Mouse (Mus musculus) frontal cortex, postnatal 10 days (tissue): ENCODE data around the gene Mfsd4b2.
"Not testable (repeated sequence)": the region's sequence is repeated elsewhere in the genome, so short reads cannot be mapped to it uniquely, and the experiment has no call there.

Source experiments
- DNase-seq, 2 experiments: peaks; one replicate each; pipeline ENCODE4 v3.0.0; 2022; ENCODE audit warnings: low spot score in 2 of 2, mixed read lengths in 1 of 2

Mfsd4b2 gene

DNA sequence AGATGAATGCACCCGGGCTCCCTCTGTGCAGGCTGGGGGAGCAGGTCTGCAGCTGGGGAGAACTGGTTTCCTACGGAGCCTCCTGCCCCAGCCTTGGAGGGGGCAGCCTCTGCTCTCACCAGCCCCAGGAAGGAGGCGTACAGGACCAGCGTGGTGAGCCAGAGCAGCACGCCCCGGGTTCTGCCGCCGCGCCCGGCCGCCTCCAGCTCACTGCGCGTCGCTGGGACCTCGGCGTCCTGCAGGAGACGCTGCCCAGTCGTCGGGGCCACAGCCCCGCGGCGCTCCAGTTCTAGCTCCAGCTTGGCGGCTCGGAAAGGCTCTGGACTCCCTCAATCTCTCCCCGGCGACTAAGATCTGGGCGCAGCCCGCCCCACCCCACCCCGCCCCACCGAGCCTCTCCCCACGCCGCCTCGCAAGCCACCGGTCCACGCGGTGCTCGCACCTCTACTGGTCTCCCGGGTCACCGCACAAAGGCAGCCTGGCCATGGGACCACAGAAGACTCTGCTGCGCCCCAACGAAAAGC is at the start of gene Mfsd4b2:
Gene Mfsd4b2, minus strand, starts transcription at position 308 of the 524 bp plus-strand sequence.
- DNase-seq, result no peak

DNA sequence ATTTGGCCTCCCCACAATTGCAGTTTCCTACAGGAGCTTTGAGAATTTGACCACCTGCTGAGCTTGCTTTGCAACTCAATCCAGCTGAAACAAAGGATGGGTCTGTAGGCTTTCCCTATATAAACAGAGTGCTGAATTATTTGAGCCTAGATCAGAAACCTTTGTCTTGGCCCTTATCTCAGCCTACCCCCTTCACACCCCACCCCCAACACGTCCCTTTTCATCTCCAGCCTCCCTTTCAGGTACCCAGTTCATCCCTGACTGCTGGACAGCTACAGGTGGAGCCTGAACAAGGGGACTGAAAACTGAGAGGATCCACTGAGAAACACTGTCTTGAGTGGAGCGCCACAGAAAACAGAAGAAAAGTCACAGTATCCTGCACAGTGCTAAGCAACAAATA is 49.0 kb upstream of the Mfsd4b2 start:
- no peak for DNase-seq

DNA sequence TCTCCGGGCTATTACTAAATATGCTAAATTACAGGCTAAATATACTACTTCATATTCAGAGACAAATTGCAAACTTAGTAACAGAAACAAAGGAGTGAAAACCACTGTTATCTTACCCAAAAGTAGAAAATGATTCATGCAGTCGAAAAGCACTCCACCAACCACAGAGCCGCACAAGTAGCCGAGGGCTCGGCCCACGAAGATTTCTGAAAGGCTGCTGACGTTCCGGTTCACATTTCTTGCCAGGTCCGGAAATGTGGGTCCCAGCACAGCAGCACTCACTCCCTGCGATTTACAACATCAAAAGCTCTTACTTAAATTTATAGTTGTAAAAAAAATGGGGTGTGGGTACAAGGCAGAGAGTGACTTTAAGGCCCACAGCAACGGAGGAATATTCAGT is 48.3 kb upstream of the Mfsd4b2 start:
- DNase-seq, result no peak

DNA sequence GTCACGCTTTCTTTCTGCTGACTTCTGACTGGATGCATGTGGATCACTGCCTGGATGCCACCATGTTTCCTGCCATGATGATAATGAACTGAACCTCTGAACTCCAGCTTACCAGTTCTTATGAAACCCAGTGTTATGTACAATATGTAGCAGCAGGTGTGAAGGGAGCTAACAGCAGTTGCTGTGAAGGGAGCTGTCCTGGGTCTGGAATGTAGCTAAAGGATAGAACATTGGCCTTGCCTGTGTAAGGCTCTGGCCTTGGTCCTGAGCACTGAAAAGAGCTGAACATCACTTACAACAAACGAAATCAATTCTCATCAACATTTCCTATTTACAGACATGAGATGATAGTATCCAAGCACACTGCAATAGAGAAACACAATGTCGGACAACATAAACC is 40.8 kb upstream of the Mfsd4b2 start:
- DNase-seq, result no peak

DNA sequence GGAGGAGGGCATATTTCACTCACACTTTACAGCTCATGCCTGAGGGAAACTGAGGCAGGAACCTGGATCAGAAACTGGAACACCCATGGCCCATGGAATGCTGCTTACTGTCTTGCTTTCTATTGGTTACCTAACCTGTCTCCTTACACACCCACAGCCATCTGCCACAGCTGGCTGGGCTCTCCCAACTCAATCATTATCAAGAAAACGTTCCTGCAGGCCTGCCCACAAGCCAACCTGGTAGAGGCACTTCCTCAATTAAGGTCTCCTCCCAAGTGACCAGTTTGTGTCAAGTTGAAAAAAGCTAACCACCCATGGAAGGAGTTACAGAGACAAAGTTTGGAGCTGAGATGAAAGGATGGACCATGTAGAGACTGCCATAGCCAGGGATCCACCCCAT is 35.2 kb upstream of the Mfsd4b2 start:
- no peak for DNase-seq

DNA sequence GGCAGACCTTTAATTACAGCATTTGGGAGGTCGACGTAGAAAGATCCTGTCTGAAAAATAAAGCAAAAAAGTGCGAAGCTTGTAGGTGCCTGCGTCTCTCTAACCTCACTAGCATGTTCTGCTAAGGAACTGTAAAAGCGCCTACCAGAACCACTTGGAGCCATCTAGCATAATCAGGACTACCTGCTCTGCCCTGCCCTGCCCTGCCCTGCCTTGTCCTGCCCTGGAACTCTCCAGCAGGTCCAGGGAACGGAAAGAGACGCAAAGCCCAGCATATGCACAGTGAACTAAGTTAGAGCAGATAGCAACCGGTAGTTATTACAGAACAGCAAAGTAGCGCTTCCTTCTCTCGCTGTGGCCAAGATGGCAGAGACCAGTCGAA is 33.7 kb upstream of the Mfsd4b2 start:
- no peak for DNase-seq

DNA sequence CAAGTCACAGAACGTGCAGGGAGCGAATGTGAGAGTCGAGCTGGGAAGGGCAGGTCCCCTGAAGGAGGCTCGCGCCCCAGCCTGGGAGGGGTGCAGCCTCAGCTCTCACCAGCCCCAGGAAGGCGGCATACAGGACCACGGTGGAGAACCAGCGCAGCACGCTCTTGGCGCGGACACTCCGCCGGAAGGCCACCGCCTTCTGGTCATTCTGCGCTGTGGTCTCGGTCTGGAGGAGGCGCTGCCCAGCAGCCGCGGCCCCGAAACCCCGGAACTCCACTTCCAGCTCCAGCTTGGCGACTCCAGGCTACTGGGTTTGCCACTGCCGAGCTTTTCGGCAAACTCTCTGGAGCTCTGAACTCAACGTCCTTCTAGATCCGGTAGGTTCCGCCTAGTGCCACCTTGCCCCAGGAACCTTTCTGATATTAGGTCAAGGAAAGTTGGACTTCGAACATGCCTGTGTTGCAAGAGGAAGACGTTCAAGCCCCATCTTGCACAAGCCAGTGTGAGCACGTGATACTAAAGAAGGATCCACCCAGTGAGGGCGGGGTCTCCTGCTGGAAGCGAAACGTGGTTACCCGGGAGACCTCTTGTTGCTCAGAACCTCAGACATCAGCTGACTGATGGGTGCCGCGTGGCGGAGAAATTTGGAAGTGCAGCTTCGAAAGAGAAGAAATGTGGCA is 33.2 kb upstream of the Mfsd4b2 start, which contains the start of gene Mfsd4b3:
Gene Mfsd4b3, minus strand, starts transcription at position 393 of the 680 bp plus-strand sequence.
- DNase-seq, result peak; percentile 90 to 93

DNA sequence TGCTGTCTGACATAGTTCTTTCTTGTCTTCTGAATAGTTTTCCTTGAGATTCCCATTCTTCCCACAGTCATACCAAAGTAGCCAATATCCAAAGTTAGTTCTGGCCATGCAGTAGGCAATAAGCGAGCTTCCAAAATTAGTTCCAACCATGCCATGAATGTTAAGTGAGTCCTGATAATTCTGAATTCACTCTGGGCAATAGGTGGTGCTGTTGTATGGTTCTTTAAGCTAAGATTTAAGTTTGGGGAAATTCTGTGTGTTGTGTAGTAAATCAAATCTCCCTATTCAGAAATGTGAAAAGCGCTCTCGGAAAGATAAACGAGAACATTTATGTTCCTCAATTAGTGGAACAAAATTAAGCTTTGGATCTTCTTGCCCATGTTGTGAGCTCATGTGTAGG is 31.5 kb upstream of the Mfsd4b2 start:
- DNase-seq, result no peak

DNA sequence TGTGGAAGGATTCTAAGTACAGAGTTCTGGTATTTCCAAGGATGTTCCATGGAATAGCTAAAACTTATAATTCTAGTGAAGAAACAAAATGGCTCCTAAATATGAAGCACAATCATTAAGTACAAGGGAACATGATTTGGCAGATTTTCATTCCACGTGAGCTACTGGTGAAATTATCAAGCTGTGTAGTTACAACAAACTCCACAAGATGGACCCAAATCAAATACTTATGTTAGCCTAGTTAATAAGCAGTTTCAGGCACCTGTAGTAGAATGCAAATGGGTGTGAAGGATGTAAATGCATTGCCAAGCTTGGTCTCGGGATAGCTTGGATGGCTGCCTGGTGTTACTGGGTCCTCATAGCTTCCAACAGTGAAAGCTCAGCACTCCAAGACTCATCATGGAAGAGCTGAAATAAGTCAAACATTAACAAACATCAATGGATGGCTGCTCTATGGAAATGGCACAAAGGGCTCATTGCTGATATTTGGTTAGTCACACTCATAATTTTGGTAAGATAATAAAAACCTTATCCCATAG is 29.7 kb upstream of the Mfsd4b2 start:
- DNase-seq, result no peak

DNA sequence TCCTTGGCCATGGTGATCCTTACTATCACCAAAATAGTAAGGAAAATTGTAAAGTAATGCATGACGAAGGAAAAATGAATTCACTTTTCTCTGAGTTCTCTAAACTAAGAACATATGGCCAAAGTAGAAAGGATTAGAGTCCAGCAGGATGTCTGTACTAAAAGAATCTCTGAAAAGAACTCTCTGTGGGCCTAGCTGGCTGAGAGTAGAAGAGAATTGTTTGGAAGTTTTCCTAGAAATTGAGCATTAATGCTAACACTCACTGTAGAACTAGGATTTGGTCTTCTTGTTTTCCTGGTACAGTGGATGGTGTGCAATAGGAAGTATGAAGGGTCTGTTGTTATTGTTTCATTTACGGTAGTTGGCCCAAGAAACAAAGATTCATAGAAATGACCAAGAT is 28.4 kb upstream of the Mfsd4b2 start:
- no peak for DNase-seq

DNA sequence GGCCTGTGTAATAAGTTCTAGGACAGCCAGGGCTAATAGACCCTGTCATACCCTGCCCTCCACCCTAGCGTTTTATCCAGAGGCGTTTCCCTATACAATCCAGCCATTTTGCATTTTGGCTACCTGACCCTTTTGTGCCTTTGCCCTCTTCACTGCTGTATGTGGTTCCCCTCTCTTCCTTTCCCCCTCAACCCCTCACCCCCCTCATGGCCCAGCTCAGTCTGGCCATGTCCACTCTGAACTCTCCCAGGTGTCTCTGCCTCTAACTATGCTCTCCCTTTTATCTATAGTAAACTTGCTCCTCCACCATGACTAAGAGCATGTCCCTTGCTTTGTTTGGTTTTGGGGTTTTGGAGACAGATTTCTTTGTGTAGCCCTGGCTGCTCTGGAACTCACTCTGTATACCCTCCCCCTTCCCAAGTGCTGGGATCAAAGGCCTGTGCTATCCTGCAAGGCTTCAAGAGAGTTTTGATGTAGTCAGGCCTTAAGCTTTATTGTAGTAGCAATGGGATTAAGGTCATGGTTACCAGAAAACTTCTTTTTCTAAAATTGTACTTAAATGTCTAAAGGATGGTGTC is 22.7 kb upstream of the Mfsd4b2 start:
- DNase-seq, result no peak

DNA sequence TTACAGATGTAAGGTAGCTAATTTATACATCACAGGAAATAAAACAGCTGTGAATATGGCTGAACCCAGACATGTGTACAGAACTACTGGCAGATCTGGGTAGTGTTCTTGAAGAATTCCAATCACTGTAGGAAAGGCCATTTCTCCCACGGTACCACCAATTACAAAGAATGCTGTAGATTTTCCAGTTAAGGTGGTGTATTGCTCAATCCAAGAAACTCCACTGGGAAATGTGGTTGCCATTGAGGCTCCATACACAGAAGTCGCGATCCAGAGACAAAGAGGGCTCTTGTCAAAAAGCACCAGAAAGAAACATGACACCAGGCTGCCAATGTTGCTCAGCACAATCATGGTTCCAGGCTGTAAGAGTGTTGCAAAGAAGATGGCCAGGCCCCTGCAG is 20.5 kb upstream of the Mfsd4b2 start:
- DNase-seq, result not testable (repeated sequence)

DNA sequence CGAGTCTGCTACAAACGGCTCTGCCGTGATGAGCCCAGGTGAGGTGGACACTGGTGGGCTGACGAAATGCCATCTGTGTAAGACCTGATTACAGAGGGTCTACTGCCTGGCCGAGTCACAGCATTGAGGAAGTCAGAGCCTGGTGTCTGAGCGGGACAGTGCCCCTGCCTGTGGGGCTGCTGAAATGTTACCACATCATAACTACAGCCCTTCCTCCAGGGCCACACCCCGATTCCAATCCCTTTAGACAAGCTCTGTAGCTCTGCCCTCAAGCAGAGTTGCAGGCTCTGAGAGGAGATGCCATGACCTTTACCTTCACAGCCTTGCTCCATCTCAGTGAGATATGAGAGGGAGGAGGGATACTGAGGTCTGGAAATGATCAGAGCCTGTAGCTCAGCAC is 9.8 kb upstream of the Mfsd4b2 start:
- DNase-seq, result no peak

DNA sequence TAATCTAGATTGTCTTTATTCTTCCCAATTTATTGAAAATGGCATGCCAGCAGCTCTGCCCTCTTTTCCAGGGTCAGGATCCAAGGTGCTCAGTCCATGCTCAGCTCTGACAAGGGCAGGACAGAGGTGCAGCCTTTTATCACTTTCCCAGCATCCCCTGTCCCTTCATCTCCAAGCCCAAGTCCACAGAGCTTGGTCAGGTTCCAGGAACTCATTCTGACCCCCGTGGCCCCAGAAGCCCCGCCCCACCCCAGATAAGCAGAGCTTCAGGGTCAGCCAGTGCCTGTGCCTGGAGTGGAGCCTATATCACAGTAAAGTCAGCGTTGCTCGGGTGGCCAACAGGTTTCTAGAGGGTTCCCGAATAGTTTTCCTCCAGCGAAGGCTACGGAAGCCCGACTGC is 2.2 kb downstream of the Mfsd4b2 start:
- DNase-seq, result not testable (repeated sequence)

DNA sequence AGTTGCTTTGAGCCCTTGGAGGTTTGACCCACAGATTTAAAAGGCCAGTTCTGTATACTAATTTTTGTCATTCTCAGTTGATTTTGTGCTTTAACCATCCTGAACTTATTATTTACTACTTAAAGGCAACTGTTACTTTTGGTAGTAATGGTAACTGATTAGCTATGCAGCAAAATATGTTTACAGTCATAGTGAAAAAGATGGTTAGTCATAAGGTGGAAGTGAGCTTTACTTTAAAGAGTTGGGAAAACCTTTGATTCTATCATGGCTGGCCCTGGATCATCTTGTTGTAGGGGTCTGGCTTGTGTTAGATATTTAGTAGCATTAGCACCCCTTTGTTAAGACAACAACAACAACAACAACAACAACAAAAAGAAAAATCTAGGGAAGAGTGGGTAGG is 14.1 kb downstream of the Mfsd4b2 start:
- no peak for DNase-seq

DNA sequence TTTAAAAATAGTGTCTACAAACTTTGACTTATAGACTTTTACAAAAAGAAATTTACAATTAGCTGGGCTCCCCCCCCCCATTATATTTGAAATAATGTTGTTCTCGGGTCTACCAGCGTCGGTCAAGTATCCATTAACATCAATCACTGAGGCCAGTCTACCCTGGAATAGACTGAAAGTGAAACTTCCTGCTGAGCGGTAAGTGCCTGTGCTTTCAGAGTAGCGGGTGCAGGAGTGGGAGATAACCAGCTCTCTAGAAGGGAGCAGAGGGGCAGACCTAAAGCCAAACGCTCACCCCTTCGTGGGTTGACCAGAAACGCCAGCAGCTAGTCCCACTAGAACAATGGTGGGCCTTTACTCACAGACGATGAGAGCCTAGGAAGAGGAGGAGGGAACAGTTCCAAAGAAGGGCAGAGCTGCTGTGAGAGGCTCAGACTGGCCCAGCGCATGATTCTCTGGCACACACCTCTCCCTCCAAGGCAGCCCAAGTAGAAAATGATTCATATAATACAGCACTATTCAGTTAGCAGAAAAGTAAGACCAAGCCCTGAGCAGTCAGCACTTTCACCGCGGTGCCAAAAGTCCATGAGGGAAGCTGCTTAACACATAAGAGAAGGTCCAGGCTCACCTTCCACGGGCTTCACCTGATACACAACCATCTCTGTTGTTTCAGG is 17.8 kb downstream of the Mfsd4b2 start:
- DNase-seq, result no peak

DNA sequence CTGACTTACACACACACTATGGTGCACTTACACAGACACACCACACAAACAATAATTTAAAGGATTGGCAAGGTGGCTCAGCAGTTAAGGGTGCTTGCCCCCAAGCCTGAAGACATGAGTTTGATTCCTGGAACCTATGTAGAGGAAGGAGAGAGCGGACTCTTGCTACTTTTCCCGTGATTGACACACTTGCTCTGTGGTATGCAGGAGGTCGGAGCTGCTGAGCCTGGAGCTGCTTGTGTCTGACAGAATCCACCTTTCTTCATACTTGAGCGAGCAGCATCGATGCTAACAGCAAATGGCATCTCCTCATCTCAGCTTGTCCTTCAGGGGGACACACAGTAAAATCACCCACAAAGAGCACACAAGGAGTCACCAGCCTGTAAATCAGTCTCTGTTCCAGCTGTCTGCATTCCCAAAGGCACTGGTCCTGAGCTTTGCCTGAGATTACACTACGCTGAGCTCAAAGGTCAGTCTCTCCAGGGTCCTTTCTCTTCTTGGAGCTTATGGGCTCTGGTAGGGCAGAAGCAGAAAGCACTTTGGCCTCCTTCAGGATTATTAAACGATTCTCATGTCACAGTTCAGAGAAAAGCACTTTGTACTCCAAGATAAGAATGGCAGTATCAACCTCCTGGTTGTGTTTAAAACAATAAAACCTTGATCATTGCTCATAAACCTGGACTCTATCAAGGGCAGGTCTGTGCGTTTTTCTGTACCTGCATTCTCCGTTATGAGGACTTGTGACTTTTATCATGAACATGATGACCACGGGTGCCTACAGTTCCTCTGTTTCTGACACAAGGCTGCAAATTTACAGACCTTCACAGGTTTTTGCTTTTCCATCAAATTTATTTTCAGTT is 19.7 kb downstream of the Mfsd4b2 start:
- no peak for DNase-seq

DNA sequence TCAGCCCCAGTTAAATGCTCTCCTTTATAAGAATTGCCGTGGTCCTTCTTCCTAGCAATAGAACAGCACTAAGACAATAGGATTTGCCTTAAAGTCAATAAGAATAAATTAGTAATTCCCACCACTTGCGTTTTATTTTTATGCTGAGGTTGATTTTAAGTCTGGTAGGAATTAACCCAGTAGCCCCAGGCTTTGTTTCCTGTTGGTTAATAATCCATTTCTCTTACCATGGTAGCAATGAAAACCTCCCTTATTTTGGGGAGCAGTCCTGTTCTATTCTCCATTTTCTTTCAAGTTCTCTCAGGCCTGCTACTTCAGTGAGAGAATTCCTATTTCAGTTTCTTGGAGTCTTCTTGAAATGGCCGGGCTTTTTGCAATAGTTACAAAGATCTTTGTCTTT is 22.5 kb downstream of the Mfsd4b2 start:
- no peak for DNase-seq

DNA sequence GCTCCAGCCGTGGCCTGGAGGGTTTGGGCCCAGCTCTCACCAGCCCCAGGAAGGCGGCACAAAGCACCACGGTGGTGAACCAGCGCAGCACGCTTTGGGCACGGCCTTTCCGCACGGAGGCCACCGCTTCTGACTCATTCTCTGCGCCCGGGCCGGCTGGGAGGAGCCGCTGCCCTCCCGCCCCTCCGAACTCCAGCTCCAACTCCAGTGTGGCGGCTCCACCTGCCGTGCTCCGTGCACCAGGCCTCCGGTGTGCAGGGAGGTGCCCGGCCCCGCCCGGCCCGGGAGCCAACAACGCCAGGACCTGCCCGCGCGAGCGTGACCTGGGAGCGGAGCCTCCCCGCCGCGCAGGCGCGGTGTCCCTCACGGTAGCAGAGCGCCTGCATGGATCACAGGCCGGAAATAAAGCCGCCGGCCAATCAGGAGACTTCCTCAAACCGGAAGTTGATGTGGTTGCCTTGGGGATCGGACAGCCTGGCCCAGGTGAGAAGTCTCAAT is 27.8 kb downstream of the Mfsd4b2 start, which contains the start of gene Mfsd4b4:
Gene Mfsd4b4, minus strand, starts transcription at position 365 of the 498 bp plus-strand sequence.
- DNase-seq, result peak; percentile 71 to 77

DNA sequence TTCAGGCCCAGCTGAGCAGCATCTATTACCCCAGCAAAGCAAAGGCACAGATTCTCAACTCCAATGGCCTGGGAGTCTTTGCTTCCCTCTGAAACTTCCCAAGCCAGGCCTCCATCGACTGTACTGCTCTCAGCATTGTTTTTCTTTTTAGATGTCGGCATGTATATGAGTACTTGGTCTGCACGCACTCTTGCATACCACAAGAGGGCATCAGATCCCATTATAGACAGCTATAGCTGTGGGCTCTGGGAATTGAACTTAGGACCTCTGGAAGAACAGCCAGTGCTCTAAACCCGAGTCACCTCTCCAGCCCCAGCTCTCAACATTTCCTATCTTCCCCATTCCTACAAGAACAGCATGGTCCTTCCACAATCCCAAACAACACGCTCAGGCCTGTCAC is 30.2 kb downstream of the Mfsd4b2 start:
- no peak for DNase-seq
